Mouse (Mus musculus): ENCODE measurements around the gene Ankmy2. TPM values are rescaled to one million over a fixed set of nuclear protein-coding genes. Genes with fewer than 3 reads are reported as not detected.
A peak's percentile ranks its signal among the peaks of the same experiment; 100 is the strongest.

The Ankmy2 gene
- total RNA-seq (2015; ENCODE audit: low replicate concordance) (3.1 and 4.0 TPM in 2 replicates), total RNA-seq (2017; ENCODE audit: low replicate concordance) (4.4 and 9.1 TPM in 2 replicates)

DNA sequence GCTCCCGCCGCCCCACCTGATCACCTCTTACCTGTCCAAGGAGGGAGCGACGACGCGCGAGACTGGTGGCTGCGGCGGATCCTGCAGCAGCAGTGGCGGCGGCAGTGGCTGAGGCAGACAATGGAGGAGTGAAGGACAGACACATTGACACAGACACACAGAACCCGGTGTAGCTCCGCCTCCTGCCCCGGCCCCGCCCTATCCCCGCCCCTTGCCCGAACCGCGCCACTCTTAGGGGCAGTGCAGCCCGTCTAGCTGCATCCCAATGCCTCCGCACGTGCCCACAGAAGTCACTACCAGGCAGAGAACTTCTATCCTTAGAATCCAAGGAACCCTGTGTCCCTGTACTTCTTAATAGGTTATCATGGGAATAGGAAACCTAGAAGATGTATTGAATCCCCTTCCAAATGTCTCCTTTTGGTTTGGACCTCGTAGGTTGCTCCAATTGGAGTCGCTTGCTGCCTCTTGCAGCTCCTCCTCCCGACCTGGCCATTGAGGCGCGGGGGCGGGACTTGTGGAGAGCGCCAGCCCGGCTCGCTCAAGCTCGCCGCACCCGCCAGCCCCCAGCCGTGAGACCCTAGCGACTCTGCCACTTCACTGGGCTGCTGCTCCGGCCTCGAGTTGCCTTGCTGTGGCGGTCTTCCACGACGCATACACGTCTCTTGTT, at the start of gene Ankmy2:
Ankmy2 (plus strand) TSS at position 478 of the 667 bp plus-strand sequence.
- peak; percentile 95 for ATAC-seq (replicated peaks; ENCODE audit: low FRiP score, poor library complexity, severe bottlenecking)

DNA sequence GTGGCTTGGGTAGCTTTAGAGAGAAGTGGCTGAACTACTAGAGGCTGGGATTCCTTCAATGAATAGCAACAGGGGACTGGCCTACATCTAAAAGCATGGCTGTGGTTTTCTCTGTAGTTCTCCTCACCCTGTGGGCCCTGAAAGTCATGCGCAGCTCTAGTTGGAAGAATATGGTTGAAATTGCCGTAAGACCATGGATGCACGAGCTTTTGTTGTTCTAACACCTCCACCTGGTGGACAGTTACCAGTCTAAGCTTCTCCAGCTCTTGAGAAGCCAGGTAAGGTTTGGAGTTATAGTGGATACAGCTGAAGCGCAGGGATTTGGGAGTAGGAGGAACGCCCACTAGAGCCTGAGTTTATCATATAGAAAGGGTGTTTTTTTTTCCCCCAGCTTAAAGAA, 48.5 kb upstream of the Ankmy2 start:
- ATAC-seq (replicated peaks; ENCODE audit: low FRiP score, poor library complexity, severe bottlenecking): no peak

DNA sequence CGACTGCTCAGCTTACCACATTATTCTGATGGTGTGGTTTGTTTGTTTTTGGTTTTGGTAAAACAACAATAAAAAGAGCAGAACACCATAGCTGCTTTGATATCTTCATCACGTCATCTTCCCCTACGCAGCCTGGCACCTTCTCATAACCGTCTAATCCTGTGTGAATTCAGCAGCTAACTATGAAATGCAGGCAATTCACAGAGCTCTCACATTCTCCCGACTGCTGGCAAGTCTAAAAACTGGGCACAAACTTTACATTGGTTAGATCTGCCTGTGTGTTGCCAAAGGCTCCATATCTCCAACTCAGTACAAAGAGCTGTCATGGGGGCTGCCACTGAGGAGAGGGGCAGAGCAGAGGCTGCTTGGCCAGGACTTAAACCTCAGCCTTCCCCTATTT, 46.5 kb upstream of the Ankmy2 start:
- ATAC-seq (replicated peaks; ENCODE audit: low FRiP score, poor library complexity, severe bottlenecking): no peak

DNA sequence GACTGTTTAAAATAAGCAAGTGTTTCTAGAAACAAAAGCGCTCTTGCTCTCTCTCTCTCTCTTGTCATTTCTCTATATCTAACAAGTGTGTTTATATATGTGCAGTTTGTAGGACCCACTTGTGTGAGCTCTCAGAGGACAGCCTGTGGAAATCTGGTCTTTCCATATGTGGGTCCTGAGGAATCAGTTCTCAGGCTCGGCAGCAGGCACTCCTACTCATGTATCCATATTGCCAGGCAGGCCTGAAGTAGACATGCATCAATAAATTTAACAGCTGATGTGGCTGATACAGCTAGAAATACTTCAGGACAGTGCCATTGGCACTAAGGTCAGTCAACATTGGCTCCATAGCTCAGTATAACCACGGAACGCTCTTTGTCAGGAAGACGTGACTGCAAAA, 45.8 kb upstream of the Ankmy2 start:
- ATAC-seq (replicated peaks; ENCODE audit: low FRiP score, poor library complexity, severe bottlenecking): no peak

DNA sequence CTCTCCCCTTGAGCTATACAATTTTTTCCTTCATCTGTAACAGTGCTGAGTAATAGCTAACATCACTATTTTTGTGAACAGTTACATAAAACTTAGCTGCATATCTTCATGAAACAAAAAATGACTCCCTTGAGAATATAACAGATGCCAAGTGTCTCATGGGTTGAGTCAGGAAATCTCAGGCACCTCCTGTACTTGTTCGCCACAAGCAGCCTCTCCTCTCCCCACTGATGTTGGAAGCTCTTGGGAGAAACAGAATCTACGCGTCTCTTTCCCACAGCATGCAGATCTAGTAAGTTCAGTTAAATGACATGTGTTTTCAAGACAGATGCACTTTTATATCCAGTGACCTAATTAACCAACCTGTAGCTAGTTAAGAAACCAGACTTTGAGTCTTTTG, 44.8 kb upstream of the Ankmy2 start:
- ATAC-seq (replicated peaks; ENCODE audit: low FRiP score, poor library complexity, severe bottlenecking): no peak

DNA sequence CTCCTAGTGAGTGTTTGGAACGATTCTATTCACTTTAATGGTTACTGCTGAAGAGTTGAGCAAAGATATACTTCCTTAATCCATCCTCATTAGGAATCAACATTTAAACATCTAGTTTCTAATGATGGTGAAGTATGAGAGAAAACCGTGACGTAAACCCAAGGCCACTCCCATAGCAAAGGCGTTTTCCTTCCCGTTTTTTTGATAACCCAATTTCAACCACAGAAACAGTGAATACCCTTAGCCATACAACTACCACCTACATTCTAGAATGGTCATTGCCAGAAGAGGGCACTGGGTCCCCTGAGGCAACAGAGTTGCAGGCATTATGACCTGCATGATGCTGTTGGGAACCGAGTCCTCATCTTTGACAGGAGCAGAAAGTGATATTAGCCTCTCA, 39.8 kb upstream of the Ankmy2 start:
- ATAC-seq (replicated peaks; ENCODE audit: low FRiP score, poor library complexity, severe bottlenecking): no peak

DNA sequence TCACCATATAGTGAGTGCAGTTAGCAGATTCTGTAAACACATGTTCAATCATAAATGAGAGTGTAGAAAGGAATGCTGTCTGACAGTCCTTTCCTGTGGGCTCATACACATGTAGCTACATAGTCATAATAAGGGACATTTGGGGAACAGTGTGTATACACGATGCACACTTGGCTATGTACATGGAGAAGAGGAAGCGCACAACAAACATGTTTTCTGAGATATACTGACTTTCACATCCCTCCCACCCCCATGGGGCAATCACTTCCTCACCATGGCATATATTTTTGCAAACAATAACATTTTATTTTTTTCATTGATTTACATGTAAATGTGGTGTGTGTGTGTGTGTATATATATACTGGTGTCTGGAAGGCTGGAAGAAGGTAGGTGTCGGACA, 37.7 kb upstream of the Ankmy2 start:
- no peak for ATAC-seq (replicated peaks; ENCODE audit: low FRiP score, poor library complexity, severe bottlenecking)

DNA sequence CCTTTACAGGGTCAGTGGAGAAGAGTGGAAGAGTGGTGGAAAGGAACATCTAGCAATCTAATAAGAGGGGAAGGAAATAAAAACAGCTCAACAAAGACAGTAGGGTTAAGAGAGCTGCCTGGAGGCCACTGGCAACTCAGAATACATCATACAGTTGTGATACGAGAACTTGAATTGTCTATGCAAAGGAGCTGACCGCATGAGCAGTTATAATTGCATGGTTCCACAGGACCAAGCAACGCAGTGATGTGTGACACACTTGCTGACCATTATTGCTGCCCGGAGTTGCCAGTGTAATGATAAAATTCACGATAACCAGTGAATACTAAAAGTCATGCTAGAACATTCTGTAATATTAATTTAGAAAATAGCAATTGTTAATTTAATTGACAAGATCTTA, 30.9 kb upstream of the Ankmy2 start:
- ATAC-seq (replicated peaks; ENCODE audit: low FRiP score, poor library complexity, severe bottlenecking): no peak

DNA sequence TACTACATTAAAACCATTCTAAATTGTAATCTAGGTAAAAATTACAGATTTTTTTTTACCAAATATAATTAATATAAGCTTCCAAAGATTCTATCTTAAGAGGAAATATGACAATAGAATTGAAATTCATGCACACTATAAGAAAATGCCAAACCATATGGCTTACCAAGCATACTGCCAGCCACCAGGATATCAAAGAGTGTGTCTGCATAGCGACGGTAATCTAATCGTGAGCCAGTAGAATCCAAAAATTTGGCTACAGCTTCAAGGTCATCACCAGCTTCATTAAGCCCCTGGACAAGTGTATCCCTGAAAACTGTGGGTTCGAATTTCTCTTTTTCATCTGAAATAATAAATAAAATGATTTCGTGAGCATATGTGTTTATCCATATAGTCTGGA, 27.1 kb upstream of the Ankmy2 start:
- ATAC-seq (replicated peaks; ENCODE audit: low FRiP score, poor library complexity, severe bottlenecking): no peak

DNA sequence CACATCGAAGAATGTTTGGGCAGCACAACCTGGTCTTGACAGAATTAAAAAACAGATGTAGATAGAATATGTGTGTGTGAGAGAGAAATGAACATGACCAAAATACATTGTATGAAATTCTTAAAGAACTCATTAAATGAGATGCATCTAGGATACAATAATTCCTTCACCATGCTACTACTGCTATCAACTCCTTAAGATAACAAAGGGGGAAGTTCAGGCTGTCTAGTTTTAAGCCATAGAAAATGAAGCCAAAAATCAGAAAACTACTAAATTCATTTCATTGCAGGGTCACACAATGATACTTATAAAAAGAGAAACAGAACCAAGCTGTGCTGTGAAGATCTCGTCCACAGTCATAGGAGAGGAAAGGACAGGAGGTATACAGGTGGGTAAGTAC, 24.7 kb upstream of the Ankmy2 start:
- no peak for ATAC-seq (replicated peaks; ENCODE audit: low FRiP score, poor library complexity, severe bottlenecking)

DNA sequence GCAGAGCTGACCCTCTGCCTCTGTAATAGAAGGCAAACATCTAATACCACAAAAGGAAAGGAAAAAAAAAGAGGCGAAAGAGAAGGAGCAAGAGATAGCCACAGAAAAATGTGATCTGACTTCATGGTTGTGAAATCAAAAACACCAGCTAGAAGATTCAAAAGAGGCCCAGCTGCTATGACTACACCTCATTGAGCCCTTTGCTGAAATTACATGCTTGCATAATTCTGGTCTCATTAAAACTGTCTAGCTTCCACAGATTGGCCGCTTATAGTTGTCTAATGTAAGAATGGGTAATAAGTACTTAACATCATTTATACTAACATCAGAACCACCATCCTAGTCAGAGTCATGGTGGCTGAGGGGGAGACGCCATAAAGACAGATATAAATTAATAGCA, 24.2 kb upstream of the Ankmy2 start:
- ATAC-seq (replicated peaks; ENCODE audit: low FRiP score, poor library complexity, severe bottlenecking): no peak

DNA sequence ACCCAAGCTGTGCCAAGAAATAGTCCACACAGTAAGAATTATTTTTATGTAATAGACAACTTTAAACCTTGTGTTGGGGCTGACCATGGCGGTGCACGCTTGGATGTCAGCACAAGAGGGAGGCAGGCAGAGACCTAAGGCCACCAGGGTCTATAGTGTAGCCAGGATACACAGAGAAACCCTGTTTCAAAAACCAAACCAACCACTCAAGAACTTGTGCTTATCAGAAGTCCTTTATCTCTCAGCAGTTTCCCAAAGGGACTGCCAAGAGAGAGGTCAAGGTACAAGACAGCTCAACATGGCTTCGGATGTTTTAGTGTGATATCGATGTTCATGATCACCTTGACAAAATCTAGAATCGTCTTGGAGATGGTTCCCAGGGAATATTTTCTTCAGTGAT, 23.4 kb upstream of the Ankmy2 start:
- no peak for ATAC-seq (replicated peaks; ENCODE audit: low FRiP score, poor library complexity, severe bottlenecking)

DNA sequence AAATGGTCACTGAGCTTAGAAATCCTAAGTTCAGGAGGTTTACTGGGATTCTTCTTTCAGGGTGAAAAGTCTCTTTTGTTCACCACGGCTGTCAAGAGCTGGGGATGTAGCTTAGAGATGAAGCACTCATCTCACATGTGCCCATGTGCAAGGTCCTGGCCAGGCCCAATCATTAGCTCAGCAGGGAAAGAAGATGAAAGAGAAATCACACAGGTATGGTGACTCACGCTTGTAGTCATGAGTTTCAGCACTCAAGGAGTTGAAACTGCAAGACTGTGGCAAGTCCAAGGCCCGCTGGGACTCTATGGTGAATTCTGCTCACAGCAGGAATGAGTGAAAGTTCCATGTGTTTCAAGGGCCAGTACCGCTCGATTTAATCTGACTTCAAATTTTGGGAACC, 22.8 kb upstream of the Ankmy2 start:
- no peak for ATAC-seq (replicated peaks; ENCODE audit: low FRiP score, poor library complexity, severe bottlenecking)

DNA sequence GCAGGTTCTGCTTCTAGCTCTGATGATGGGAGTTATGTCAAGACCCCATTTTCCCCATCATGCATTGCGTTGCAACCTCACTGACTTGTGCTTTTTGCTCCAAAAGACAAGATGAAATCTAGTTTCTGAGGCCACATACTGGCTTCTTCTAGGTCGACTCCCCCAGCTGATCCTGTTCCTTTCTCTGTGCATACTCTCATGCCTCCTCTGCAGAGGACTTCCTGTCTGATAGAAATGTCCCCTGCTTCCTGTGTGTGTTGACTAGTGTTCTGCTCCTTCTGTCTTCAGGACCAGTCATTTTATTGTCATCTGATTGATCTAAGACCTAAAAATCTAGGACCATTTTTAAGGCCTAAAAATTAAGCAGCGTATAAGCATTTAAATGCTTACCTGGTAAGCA, 21.5 kb upstream of the Ankmy2 start:
- ATAC-seq (replicated peaks; ENCODE audit: low FRiP score, poor library complexity, severe bottlenecking): no peak

DNA sequence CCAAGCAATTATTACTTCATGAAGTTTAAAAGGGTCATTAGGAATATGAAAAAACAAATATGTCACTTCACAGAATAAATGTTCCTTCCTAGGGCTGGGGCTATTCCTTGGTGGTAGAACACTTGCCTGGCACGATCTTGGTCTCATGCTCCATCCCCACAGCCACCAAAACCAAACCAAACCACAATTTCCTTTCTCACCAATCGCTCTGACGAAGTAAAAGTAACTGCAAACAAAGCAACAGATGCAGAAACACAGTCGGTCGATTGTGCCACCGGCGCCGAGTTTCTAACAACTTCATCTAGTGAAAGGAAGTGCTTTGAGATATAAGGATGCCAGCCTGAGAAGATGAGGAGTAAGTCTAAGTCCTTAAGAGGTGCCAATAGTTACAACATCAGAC, 20.6 kb upstream of the Ankmy2 start:
- no peak for ATAC-seq (replicated peaks; ENCODE audit: low FRiP score, poor library complexity, severe bottlenecking)

DNA sequence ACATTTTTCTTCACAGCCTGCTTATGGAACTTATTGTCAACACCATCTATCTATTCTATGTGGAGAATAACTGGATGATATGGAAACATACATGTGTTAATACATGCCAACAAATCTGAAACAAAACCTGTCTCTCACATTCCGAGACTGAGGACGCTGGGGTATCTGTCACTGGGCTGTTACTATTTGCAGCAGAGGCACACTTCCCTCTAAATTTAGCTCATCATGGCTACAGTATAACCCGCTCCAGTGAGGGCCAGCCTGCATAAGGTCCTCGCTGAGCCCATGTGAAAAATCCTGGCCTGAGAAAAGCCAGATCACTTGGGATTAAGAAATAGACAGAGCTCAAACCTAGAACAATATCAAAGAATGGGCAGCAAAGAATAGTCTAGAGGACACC, 19.7 kb upstream of the Ankmy2 start:
- no peak for ATAC-seq (replicated peaks; ENCODE audit: low FRiP score, poor library complexity, severe bottlenecking)

DNA sequence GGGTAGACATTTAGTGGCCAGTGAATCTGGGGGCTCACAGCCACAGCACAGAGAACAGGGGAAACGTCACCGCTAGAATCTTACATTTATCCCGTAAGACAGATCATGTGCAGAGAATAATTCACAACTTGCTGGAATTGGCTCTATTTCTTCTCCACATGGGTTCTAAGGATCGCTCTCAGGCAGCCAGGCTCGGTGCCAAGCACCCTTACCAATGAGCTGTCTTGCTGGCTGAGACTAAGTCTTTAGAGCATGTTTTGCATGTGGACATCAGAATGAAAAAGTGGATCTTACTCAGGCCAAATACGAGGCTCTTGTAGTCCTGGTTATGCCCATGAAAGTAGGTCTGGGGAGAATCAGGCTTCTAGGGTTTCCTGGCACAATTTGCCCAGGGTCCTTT, 16.5 kb upstream of the Ankmy2 start:
- ATAC-seq (replicated peaks; ENCODE audit: low FRiP score, poor library complexity, severe bottlenecking): no peak

DNA sequence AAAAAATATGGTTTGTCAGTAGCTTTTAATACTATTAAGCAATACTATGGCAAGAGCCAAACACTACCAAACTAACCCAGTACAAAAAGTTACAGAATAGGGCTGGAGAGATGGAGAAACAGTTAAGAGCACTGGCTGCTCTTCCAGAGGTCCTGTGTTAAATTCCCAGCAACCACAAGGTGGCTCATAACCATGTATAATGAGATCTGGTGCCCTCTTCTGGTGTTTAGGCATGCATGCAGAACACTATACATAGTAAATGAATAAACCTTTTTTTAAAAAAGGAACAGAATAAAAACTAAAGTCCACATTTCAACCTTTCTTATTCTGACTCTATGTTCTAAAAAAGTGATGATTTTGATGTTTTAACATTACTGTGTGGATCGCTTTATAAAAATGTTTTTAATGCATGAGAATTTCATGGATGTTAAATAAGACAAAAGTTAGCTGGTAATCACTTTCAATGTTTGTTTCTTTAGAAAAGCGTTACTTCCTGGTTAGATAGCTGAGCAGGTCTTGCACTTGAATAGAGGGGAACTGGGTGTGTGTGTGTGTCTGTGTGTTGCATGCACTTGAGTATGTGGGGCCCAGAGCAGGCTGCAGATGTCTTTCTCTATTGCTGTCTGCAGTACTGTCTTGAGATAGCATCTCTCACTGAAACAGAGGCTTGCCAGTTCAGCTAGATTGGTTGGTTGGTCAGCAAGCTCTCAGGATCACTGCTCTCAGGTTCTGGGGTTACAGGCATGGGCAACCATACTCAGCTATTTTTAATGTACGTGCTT, 10.5 kb upstream of the Ankmy2 start:
- no peak for ATAC-seq (replicated peaks; ENCODE audit: low FRiP score, poor library complexity, severe bottlenecking)

DNA sequence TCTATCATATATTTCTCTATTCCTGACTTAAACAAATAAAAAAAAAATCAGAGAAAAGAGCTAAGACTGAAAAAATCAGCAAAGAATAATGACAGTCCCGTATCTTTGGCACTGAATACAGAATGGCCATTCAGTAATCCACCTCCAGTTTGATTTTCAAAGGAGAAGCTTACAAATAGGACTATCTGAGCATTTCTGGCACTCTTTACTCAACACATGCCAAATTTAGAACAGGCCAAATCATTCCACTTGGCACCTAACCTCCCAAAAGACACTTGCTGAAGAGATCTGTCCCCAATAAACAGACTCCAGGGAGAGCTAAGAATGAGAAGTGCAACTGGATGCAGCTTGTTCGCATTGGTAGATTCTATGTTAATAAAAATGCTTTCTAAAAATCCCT, 6.6 kb upstream of the Ankmy2 start:
- no peak for ATAC-seq (replicated peaks; ENCODE audit: low FRiP score, poor library complexity, severe bottlenecking)

DNA sequence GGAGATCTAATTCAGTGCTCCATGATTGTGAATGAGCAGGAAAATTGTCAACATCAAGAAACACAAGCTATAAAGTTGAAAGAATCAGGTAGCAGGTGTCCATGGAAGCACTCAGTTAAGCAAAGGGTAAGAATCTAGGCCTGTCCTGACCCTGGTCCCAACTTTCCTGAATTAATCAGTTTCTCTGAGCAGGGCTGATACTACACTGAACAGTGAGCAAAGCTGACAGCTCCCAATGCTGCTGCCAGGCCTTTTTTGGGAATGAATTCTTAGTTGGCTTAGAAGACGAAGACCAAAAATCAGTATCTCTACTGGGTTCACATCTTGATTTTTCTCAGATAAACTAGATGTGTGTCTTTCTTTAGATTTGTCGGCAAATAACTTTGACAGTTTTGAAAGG, 6.2 kb upstream of the Ankmy2 start:
- no peak for ATAC-seq (replicated peaks; ENCODE audit: low FRiP score, poor library complexity, severe bottlenecking)

DNA sequence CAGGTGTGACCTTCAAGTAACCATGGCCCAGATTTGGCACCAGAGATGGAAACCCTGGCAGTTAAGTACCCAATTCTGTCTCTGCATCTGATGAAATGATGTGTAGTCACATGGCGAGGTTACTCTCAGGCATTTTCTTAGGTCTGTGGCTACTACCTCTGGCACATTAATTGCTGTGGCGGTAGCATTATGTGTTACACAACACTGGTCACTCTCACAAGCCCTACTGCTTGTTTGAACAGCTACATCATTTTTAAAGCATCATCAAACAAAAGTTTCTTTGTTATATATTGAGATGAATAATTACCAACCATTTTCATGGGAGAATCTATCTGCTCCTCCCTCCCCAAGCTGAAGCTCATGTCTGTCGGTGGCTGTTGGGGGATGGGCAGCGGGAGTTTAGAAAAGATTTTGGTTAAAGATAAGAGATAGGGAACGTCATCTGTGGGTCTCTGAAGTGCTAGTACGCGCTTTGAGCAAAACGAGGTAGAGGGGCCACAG, 1.7 kb upstream of the Ankmy2 start:
- no peak for ATAC-seq (replicated peaks; ENCODE audit: low FRiP score, poor library complexity, severe bottlenecking)
